Mouse (Mus musculus) inflammation-experienced regulatory T-cells, adult 6 months (primary cell): ENCODE data around the gene Gcdh. TPM values are rescaled to one million over a fixed set of nuclear protein-coding genes. Genes with fewer than 3 reads are reported as not detected.

ENCODE experiments used
- polyA plus RNA-seq, 3 experiments: library from polyadenylated mRNA; unstranded; fragments of 100-300 nt; shearing (Covaris generic); gene quantifications; one replicate each; pipeline ENCODE4 v1.2.1; 2017

Gene Gcdh
- polyA plus RNA-seq, 3 experiments from 2014 or later, result 14.5 to 19.9 (median 19.2) TPM

Other genes with a start within 250 kb of the Gcdh start
- gene Ier2, start 231.1 kb downstream of the Gcdh start, polyA plus RNA-seq, result 10 to 100 TPM; 42.4 to 46.3 (median 45.8) TPM
- 10 to 100 TPM; 28.0 to 61.1 (median 55.5) TPM for gene Trmt1, start 207.6 kb downstream of the Gcdh start, polyA plus RNA-seq
- 1 to 10 TPM; 9.2 to 9.5 (median 9.4) TPM for gene Nacc1, start 206.1 kb downstream of the Gcdh start, polyA plus RNA-seq
- 1 to 10 TPM in 2 of 3 experiments, under 1 TPM in 1; 0.20 to 2.7 (median 1.3) TPM for gene Lyl1, start 192.5 kb downstream of the Gcdh start, polyA plus RNA-seq
- gene G430095P16Rik, start 170.9 kb downstream of the Gcdh start, polyA plus RNA-seq, result 10 to 100 TPM; 11.7 to 25.0 (median 21.7) TPM
- 1 to 10 TPM in 2 of 3 experiments, under 1 TPM in 1; 0.92 to 6.3 (median 3.1) TPM for gene Nfix, start 93.6 kb downstream of the Gcdh start, polyA plus RNA-seq
- 1 to 10 TPM; 4.7 to 5.6 (median 5.4) TPM for gene Dand5, start 71.1 kb downstream of the Gcdh start, polyA plus RNA-seq
- 10 to 100 TPM; 14.6 to 16.7 (median 16.1) TPM for gene Gadd45gip1, start 62.4 kb downstream of the Gcdh start, polyA plus RNA-seq
- 100 to 1,000 TPM; 128 to 152 (median 145) TPM for gene Rad23a, start 53.3 kb downstream of the Gcdh start, polyA plus RNA-seq
- gene Calr, start 47.0 kb downstream of the Gcdh start, polyA plus RNA-seq, result 100 to 1,000 TPM; 278 to 341 (median 290) TPM
- gene Farsa, start 36.9 kb downstream of the Gcdh start, polyA plus RNA-seq, result 10 to 100 TPM; 48.1 to 76.0 (median 58.3) TPM
- 10 to 100 TPM in 1 of 3 experiments, 1 to 10 TPM in 2; 4.3 to 19.0 (median 6.8) TPM for gene Syce2, start 21.8 kb downstream of the Gcdh start, polyA plus RNA-seq
- not detected for gene Klf1, start 8.0 kb upstream of the Gcdh start, polyA plus RNA-seq
- gene Dnase2a, start 14.6 kb upstream of the Gcdh start, polyA plus RNA-seq, result 10 to 100 TPM; 10.5 to 21.7 (median 20.0) TPM
- 1 to 10 TPM in 2 of 3 experiments, under 1 TPM in 1; 0.84 to 1.5 (median 1.1) TPM for gene Mast1, start 43.4 kb upstream of the Gcdh start, polyA plus RNA-seq
- gene Rtbdn, start 53.1 kb upstream of the Gcdh start, polyA plus RNA-seq, result under 1 TPM in 1 of 3 experiments, not detected in 2; 0.28 TPM
- gene Gm49661, start 75.5 kb upstream of the Gcdh start, polyA plus RNA-seq, result not detected
- 100 to 1,000 TPM; 232 to 340 (median 290) TPM for gene Prdx2, start 75.7 kb upstream of the Gcdh start, polyA plus RNA-seq
- gene Rnaseh2a, start 75.8 kb upstream of the Gcdh start, polyA plus RNA-seq, result 10 to 100 TPM; 57.0 to 88.9 (median 72.8) TPM
- 10 to 100 TPM; 28.1 to 33.6 (median 33.1) TPM for gene Junb, start 84.8 kb upstream of the Gcdh start, polyA plus RNA-seq
- 1 to 10 TPM; 2.2 to 4.9 (median 4.6) TPM for gene Hook2, start 96.7 kb upstream of the Gcdh start, polyA plus RNA-seq
- not detected for gene Best2, start 120.6 kb upstream of the Gcdh start, polyA plus RNA-seq
- gene Asna1, start 131.4 kb upstream of the Gcdh start, polyA plus RNA-seq, result 10 to 100 TPM; 50.0 to 67.9 (median 60.7) TPM
- gene Trir, start 132.9 kb upstream of the Gcdh start, polyA plus RNA-seq, result 10 to 100 TPM; 17.8 to 31.0 (median 24.1) TPM
- 10 to 100 TPM; 13.8 to 18.7 (median 16.5) TPM for gene Tnpo2, start 143.0 kb upstream of the Gcdh start, polyA plus RNA-seq
- 1 to 10 TPM; 2.3 to 4.8 (median 2.9) TPM for gene Fbxw9, start 166.1 kb upstream of the Gcdh start, polyA plus RNA-seq
- gene Gm5741, start 174.1 kb upstream of the Gcdh start, polyA plus RNA-seq, result 1 to 10 TPM in 2 of 3 experiments, not detected in 1; 1.9 to 3.3 TPM
- gene Dhps, start 177.8 kb upstream of the Gcdh start, polyA plus RNA-seq, result 10 to 100 TPM; 29.3 to 40.4 (median 39.3) TPM
- gene Wdr83os, start 186.8 kb upstream of the Gcdh start, polyA plus RNA-seq, result 100 to 1,000 TPM; 114 to 166 (median 129) TPM
- gene Wdr83, start 187.4 kb upstream of the Gcdh start, polyA plus RNA-seq, result 10 to 100 TPM; 34.8 to 44.2 (median 38.5) TPM
- gene Man2b1, start 189.3 kb upstream of the Gcdh start, polyA plus RNA-seq, result 10 to 100 TPM; 80.8 to 94.7 (median 83.8) TPM
- under 1 TPM in 1 of 3 experiments, not detected in 2; 0.15 TPM for gene Zfp791, start 229.2 kb upstream of the Gcdh start, polyA plus RNA-seq